Mouse (Mus musculus) CD4-positive, CD25-positive, alpha-beta regulatory T cell, adult 4 months (primary cell): ENCODE data around the gene Igf2. TPM values are rescaled to one million over a fixed set of nuclear protein-coding genes. Genes with fewer than 3 reads are reported as not detected.

ENCODE experiments used
- ATAC-seq: one replicate; pipeline ENCODE4 v1.8.0; 2017
- polyA plus RNA-seq, 2 experiments: library from polyadenylated mRNA; unstranded; fragments of 100-300 nt; shearing (Covaris generic); gene quantifications; one replicate each; pipeline ENCODE4 v1.2.1; 2017

Gene Igf2
- polyA plus RNA-seq, 2 experiments from 2014 or later: 0.69 to 1.1 TPM

DNA sequence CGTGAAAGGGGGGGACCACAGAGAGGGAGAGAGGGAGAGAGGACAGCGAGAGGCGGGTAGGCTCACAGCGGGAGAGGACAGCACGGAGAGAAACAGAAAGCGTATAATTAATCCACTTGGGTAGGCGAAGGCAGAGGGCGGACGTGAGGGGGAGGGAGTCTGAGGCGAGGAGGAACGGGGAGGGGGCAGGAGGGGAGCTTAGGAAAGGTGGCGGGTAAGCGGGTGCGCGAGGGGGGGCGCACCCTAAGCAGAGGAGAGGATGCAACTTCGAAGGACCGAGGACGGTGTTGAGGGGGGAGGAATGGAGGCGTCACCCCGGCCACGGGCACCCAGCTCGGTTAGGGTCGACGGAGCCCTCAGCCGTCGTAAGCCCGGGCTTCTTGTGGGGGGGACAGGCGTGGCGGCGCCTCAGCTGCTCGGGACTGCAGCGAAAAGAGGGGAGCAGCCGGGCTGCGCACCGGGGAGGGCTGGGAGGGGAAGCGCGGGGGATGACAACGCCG lies 7.9 kb downstream of the Igf2 start:
- ATAC-seq: no peak

DNA sequence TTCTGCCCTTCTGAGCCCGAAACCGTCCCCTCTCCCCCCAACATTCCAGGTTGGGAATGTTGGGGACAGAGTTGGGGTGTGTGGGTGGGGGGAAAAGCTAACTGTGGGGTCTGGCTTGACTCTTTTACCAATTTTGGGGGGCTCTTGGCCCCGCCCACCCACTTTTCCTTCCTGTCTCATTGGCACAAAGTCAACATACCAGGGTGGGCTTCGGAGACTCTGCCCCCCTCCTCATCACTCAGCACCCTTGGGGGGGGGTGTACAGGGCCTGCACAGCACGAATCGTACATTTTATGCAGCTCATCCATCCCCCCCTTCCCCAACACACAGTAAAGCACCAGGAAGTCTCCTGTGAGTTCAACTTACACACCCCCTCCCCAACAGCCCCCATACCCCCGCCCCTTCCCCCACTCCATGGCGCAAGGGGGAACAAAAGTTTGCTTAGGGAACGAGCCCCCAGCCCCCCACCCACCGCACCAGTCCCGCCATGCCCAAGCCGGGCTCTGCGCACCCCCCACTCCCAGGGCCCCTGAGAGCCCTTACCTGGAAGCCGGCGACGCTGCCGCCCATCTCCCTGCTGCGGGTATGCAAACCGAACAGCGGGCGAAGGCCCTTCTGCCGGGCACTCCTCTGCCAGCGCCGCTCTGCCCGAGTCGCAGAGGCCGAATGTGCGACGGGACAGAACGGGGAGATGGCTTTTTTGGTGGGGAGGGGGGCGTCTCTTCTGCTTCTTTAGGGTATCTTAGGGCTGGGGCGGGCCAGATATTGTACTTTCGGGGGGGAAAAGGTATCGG lies 8.6 kb downstream of the Igf2 start:
- ATAC-seq: no peak

- no peak for ATAC-seq
These were observed 9.2 kb downstream of the Igf2 start for GRCm38 (mm10) chr7:142657341-142657791.

GRCm38 (mm10) chr7:142656055-142656454 lies 10.6 kb downstream of the Igf2 start:
- ATAC-seq: no peak

DNA sequence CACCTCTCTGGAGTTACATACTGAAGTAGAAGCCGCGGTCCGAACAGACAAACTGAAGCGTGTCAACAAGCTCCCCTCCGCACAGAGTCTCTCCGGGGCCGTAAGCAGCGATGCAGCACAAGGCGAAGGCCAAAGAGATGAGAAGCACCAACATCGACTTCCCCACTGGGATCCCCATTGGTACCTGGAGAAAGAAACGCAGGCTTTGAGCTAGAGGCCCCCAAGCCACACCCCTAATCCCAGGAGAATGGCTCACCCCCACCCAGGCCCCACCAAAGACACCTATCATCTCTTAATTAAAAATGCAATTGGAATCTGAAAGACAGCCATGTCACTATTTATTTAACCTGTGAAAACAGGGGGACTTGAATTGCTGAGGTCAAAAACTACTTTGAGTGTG lies 11.0 kb downstream of the Igf2 start:
- ATAC-seq: no peak

DNA sequence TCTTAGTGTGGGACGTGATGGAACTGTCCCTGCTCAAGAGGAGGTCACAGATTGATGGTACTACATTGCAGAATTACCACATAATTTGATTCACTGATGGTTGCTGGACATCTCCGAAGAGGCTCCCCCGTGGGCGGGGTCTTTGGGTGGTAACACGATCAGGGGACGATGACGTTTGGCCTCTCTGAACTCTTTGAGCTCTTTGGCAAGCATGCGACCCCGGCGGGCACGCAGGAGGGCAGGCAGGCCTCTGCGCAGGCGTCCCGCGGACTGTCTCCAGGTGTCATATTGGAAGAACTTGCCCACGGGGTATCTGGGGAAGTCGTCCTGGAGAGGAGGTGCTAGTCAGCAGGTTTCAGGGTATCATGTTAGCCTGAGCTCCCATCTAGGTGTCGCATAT lies 12.9 kb downstream of the Igf2 start:
- ATAC-seq: no peak

- ATAC-seq: no peak
These were observed 19.9 kb downstream of the Igf2 start for GRCm38 (mm10) chr7:142646676-142647075.

GRCm38 (mm10) chr7:142645045-142645444 lies 21.6 kb downstream of the Igf2 start:
- ATAC-seq: no peak

DNA sequence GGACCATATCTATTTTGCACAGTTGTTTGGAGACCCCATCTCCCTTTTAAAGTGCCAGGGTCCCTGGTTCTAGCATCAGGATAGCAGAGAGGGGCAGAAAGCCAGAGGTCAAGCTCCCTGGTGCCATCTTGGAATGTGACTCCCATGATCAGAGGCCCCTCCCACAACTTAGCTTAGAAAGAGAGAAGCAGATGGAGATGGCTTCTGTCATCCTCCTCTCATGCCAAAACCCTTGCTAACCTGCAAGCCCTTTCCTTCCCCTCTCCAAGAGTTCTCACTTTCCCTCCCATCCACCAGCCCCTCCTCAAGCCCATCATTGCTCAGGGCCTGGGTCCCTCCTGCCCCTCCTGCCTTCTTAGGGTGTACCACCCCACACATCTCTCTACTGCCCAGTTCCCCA lies 30.4 kb downstream of the Igf2 start:
- ATAC-seq: no peak

DNA sequence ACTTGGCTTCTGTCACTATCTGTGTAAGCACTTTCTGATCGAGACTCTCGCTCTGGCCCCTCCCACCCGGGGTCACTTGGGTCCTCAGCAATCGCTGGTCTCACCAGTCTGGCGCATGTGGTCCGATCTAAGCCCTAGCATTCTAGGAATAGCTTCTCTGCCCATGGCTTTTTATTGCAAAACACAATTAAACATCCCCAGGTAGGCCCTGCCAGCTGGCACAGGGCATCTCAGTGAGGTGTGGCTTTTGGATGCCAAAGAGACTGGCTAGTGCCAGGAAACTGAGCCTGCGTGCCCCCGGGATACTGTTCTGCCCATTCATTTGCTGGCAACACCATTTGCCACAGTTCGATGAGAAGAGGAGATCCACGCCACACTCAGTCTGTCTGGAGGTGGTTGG lies 35.9 kb downstream of the Igf2 start:
- no peak for ATAC-seq

- no peak for ATAC-seq
These were observed 36.8 kb downstream of the Igf2 start for GRCm38 (mm10) chr7:142629806-142630205.

DNA sequence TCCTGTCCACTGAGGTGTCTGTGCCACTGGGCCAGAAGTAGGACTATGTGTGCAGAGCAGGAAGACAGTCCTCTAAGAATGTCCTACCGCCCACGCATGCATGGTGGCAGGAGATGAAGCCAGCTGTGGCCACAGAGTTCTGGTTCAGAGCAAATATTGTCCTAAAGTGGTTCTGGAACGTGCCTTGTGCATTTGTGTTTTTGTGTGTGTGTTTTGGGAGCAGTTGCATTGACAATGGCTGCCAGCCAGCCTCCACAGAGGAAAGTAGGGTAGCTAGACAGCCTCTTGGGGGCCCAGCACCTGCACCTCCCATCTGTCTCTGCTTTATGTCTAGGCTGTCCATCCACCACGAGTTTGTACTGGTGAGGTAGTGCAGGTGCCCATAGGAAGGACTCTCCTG lies 44.4 kb downstream of the Igf2 start:
- no peak for ATAC-seq

- no peak for ATAC-seq
These were observed 53.5 kb downstream of the Igf2 start for GRCm38 (mm10) chr7:142613077-142613476.

- no peak for ATAC-seq
These were observed 55.8 kb downstream of the Igf2 start for GRCm38 (mm10) chr7:142610627-142611406.

DNA sequence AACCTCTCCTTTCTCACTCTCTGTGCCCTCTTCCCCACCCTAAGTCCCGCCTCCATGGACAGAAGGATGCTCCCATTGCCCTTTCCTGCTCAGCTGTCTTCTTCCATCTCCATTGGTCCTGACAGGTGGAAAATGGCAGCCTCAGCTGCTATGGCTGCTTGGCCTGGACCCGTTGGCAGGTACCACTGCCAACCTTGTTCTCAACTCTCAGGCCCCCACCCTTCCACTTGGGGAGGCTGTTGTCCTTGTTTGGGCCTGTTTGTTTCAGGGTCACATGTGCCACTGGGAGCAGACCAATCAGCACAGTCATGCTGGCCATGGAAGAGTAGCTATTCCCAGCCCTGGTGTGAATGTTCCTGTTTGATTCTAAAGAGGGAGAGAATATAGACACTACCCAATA lies 65.7 kb downstream of the Igf2 start:
- no peak for ATAC-seq

Other genes starting within 250 kb of the Igf2 start
- not detected for gene Syt8, start 232.0 kb downstream of the Igf2 start, polyA plus RNA-seq
- gene Tnni2, start 225.0 kb downstream of the Igf2 start, polyA plus RNA-seq: not detected
- gene Lsp1, start 206.0 kb downstream of the Igf2 start, polyA plus RNA-seq: 1,000 to 10,000 TPM; 1,098 to 1,582 TPM
- 1 to 10 TPM; 2.5 to 5.7 TPM for gene Tnnt3, start 168.0 kb downstream of the Igf2 start, polyA plus RNA-seq
- 1 to 10 TPM; 2.6 to 3.0 TPM for gene Mrpl23, start 134.1 kb downstream of the Igf2 start, polyA plus RNA-seq
- gene Gm49394, start 3.1 kb upstream of the Igf2 start, polyA plus RNA-seq: not detected
- gene Ins2, start 76.6 kb upstream of the Igf2 start, polyA plus RNA-seq: not detected